Mouse (Mus musculus): ENCODE data around the gene 4930555G01Rik.
"Not testable (repeated sequence)": the region's sequence is repeated elsewhere in the genome, so short reads cannot be mapped to it uniquely, and the experiment has no call there.

GRCm38 (mm10) chr14:5015591-5015990 is 34.8 kb upstream of the 4930555G01Rik start, which contains the start of gene Gm3298:
- TF ChIP-seq CTCF (IDR thresholded peaks at IDR 0.05; ENCODE audit: control insufficient read depth, insufficient read depth, insufficient read length); FOSL1 (IDR thresholded peaks at IDR 0.05; ENCODE audit: insufficient read depth, low read length, poor library complexity, severe bottlenecking); MYOG (IDR thresholded peaks at IDR 0.05; ENCODE audit: control insufficient read depth, extremely low read depth, insufficient read length): not testable (repeated sequence)

All from C2C12 (cell line).